Mouse (Mus musculus) naive thymus-derived CD4-positive, alpha-beta T cell, adult 5 months (primary cell): ENCODE results near the gene Gm8947. TPM values are rescaled to one million over a fixed set of nuclear protein-coding genes. Genes with fewer than 3 reads are reported as not detected.

ENCODE experiments used
- polyA plus RNA-seq: library from polyadenylated mRNA; unstranded; fragments of 100-300 nt; shearing (Covaris generic); gene quantifications from one replicate; pipeline ENCODE4 v1.2.1, GENCODE M21; 2017

The Gm8947 gene
- not detected for polyA plus RNA-seq

DNA sequence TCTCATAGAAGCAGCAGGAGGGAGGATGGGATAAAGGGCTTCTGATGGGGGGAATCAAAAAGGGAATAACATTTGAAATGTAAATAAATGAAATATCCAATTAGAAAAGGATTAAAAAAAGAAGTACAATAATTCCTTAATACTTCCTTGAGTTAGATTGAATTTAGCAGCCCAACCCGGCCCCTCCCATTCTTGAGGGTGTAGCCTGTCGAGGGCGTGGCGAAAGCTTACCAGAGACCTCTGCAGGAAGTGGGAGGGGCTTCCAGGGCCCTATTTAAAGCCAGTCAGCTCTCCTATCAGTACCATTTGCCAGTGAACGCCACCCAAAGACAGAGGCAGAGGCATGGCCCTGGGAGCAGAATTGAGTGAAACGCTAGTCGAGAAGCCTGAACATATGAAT is at the start of gene Gm8947:
Gm8947 (plus strand) TSS at position 302 of the 400 bp plus-strand sequence.

DNA sequence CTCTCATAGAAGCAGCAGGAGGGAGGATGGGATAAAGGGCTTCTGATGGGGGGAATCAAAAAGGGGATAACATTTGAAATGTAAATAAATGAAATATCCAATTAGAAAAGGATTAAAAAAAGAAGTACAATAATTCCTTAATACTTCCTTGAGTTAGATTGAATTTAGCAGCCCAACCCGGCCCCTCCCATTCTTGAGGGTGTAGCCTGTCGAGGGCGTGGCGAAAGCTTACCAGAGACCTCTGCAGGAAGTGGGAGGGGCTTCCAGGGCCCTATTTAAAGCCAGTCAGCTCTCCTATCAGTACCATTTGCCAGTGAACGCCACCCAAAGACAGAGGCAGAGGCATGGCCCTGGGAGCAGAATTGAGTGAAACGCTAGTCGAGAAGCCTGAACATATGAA is 9.9 kb upstream of the Gm8947 start, which contains the start of gene Gm47985:
Gm47985 (plus strand) TSS at position 272 of the 400 bp plus-strand sequence.

GRCm38 (mm10) chr1:151198120-151198519 is 5.9 kb downstream of the Gm8947 start, which contains the start of gene Gm47995:
Gene Gm47995 (plus strand): TSS chr1:151198448.

GRCm38 (mm10) chr1:151203818-151204217 is 11.6 kb downstream of the Gm8947 start, which contains the start of gene 3110040M04Rik:
Gene 3110040M04Rik (plus strand): TSS chr1:151204121.

DNA sequence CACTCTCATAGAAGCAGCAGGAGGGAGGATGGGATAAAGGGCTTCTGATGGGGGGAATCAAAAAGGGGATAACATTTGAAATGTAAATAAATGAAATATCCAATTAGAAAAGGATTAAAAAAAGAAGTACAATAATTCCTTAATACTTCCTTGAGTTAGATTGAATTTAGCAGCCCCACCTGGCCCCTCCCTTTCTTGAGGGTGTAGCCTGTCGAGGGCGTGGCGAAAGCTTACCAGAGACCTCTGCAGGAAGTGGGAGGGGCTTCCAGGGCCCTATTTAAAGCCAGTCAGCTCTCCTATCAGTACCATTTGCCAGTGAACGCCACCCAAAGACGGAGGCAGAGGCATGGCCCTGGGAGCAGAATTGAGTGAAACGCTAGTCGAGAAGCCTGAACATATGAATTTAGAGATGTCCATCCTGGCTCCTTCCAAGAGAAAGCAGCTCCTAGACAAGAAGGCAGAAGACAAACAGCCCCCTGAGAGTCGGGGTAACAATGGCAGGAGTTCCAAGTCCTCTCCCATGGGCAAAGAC is 17.7 kb downstream of the Gm8947 start, which contains the start of gene Gm47996:
Gm47996 (plus strand) TSS at position 308 of the 532 bp plus-strand sequence.

Other genes with a start within 250 kb of the Gm8947 start
- gene Hmcn1, start 198.9 kb upstream of the Gm8947 start, polyA plus RNA-seq: 0.14 TPM
- not detected for gene Gm47985, start 9.8 kb upstream of the Gm8947 start, polyA plus RNA-seq
- not detected for gene Gm47995, start 6.1 kb downstream of the Gm8947 start, polyA plus RNA-seq
- not detected for gene 3110040M04Rik, start 11.7 kb downstream of the Gm8947 start, polyA plus RNA-seq
- gene Gm47996, start 17.8 kb downstream of the Gm8947 start, polyA plus RNA-seq: not detected
- gene Ivns1abp, start 152.1 kb downstream of the Gm8947 start, polyA plus RNA-seq: 338 TPM
- gene Swt1, start 236.1 kb downstream of the Gm8947 start, polyA plus RNA-seq: 40.3 TPM
- gene Trmt1l, start 236.2 kb downstream of the Gm8947 start, polyA plus RNA-seq: 59.2 TPM